Mouse (Mus musculus): ENCODE data around the gene Ibtk. TPM values are rescaled to one million over a fixed set of nuclear protein-coding genes. Genes with fewer than 3 reads are reported as not detected.

The Ibtk gene
- polyA plus RNA-seq, 1 experiment from 2014 or later, result 31.2 TPM

Other genes with a start within 250 kb of the Ibtk start
- 16.5 and 20.8 TPM in 2 replicates for gene Tpbg, start 93.0 kb upstream of the Ibtk start, polyA plus RNA-seq (2015; fragmentation: Nextera tagmentation; extraction: Ambion mirVana)